Mouse (Mus musculus) MN1 (cell line): Measurements from ENCODE around the gene Elmo1.
"Not testable (repeated sequence)": the region's sequence is repeated elsewhere in the genome, so short reads cannot be mapped to it uniquely, and the experiment has no call there.

Experiments used
- DNase-seq: peaks from one replicate; pipeline ENCODE4 v3.0.0-alpha.2; 2016; ENCODE audit warnings: low spot score

Gene Elmo1

GRCm38 (mm10) chr13:20615596-20616469 is 525.4 kb downstream of the Elmo1 start:
- no peak for DNase-seq

- no peak for DNase-seq
These were observed 529.5 kb downstream of the Elmo1 start for GRCm38 (mm10) chr13:20619946-20620345.

- no peak for DNase-seq
These were observed 532.9 kb downstream of the Elmo1 start for GRCm38 (mm10) chr13:20623071-20623850.

- DNase-seq = no peak
These were observed 537.4 kb downstream of the Elmo1 start for GRCm38 (mm10) chr13:20627796-20628195.

GRCm38 (mm10) chr13:20632477-20632876 is 542.1 kb downstream of the Elmo1 start:
- no peak for DNase-seq

- DNase-seq = not testable (repeated sequence)
These were observed 544.3 kb downstream of the Elmo1 start for GRCm38 (mm10) chr13:20634679-20635078.

GRCm38 (mm10) chr13:20635646-20636045 is 545.2 kb downstream of the Elmo1 start:
- DNase-seq = no peak
